Mouse (Mus musculus): ENCODE results near the gene Calcr. TPM values are rescaled to one million over a fixed set of nuclear protein-coding genes. Genes with fewer than 3 reads are reported as not detected.

Calcr gene
- polyA plus RNA-seq (2015; fragmentation: Nextera tagmentation; extraction: Ambion mirVana), result 0.02 TPM in 1 of 2 replicates, not detected in the other

DNA sequence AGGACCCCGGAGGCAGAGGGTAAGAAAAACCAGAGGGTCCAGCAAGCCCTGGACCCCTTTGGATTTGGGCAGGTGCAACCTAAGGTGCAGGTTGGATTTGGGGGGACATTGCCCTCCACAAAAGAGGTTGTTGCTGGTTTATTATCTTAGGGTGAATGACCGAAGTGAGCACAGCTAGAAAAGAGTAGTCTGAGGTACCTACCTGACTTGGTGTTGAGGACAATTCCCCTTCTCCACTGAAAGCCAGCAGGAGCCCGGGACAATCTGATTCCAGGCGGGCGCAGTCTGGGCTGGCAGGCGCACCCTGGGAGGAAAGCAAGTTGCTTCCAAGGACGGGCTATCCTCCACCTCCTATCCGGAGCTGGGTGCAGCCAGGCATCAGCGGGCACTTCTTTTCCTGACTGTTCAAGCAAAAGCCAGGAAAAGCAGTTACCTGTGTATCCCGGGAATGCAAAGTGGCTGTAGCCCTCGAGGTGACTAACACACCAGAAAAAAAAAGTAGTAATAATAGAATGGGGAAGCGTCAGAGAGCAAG is at the start of gene Calcr:
TSS of gene Calcr (minus strand) at position 485 of the 535 bp plus-strand sequence.
- Histone ChIP-seq H3K4me2 (replicated peaks; ENCODE audit: low read depth) (peak within 1 kb of the TSS; percentile 64), H3K36me3 (ENCODE audit: control insufficient read depth, insufficient read depth, low read length) (no peaks in the 10 kb centered on the region), H3K27me3 (ENCODE audit: control insufficient read depth, insufficient read depth, low read length) (peaks cover 7% of the 10 kb centered on the region; the same call in 1 of the 2 replicates), H3K27ac (replicated peaks) (no peak within 1 kb of the TSS), H3K9ac (ENCODE audit: low read length) (no peak within 1 kb of the TSS), H3K9me3 (ENCODE audit: control insufficient read depth, low read length) (no peaks in the 10 kb centered on the region), H3K4me3 (ENCODE audit: low read depth, low read length) (peak within 1 kb of the TSS; percentile 35), H3K4me1 (replicated peaks; ENCODE audit: control insufficient read depth, insufficient read depth) (no peaks in the 10 kb centered on the region)
- 2% methylated on average over 12 of the region's 12 CpGs for WGBS
- DNase-seq (ENCODE audit: low spot score), result no peak
- ATAC-seq (ENCODE audit: low FRiP score, low TSS enrichment), result no peak
- TF ChIP-seq CTCF (IDR thresholded peaks at IDR 0.05; ENCODE audit: low read depth) (no peak), EP300 (optimal IDR thresholded peaks at IDR 0.05) (no peak)

DNA sequence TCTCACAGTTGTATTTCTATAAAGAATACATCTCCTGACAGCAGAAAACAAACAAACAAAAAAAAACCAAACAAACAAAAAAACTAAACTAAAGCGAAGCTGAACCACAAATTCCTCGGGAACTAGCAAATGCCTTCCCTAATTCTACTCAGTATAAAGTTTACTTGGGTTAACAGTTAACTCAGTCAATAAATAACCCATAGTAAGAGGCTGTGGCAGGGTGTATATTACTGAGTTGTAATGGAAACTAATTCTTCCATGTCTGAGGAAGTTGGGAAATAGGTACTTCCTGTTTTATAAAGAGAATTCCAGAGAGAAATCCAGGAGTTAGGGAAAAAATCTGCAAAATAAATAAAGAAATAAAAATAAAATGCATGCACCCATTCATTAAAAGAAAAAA is 3.0 kb upstream of the Calcr start:
- H3K9me3 ChIP-seq (ENCODE audit: control insufficient read depth, low read length), result no peaks in the 10 kb centered on the region
- H3K4me1 ChIP-seq (replicated peaks; ENCODE audit: control insufficient read depth, insufficient read depth), result no peaks in the 10 kb centered on the region
- TF ChIP-seq CTCF (IDR thresholded peaks at IDR 0.05; ENCODE audit: low read depth) (no peak), EP300 (optimal IDR thresholded peaks at IDR 0.05) (no peak)
- peaks cover 7% of the 10 kb centered on the region; the same call in 1 of the 2 replicates for H3K27me3 ChIP-seq (ENCODE audit: control insufficient read depth, insufficient read depth, low read length)
- no peaks in the 10 kb centered on the region for H3K36me3 ChIP-seq (ENCODE audit: control insufficient read depth, insufficient read depth, low read length)
- no peak overlapping the region for H3K9ac ChIP-seq (ENCODE audit: low read length)
- no peak for ATAC-seq (ENCODE audit: low FRiP score, low TSS enrichment)
- WGBS, result 54% methylated on average over 2 of the region's 2 CpGs
- DNase-seq (ENCODE audit: low spot score), result no peak
- no peak overlapping the region for H3K4me3 ChIP-seq (ENCODE audit: low read depth, low read length)
- H3K4me2 ChIP-seq (replicated peaks; ENCODE audit: low read depth), result no peak overlapping the region
- no peak overlapping the region for H3K27ac ChIP-seq (replicated peaks)

DNA sequence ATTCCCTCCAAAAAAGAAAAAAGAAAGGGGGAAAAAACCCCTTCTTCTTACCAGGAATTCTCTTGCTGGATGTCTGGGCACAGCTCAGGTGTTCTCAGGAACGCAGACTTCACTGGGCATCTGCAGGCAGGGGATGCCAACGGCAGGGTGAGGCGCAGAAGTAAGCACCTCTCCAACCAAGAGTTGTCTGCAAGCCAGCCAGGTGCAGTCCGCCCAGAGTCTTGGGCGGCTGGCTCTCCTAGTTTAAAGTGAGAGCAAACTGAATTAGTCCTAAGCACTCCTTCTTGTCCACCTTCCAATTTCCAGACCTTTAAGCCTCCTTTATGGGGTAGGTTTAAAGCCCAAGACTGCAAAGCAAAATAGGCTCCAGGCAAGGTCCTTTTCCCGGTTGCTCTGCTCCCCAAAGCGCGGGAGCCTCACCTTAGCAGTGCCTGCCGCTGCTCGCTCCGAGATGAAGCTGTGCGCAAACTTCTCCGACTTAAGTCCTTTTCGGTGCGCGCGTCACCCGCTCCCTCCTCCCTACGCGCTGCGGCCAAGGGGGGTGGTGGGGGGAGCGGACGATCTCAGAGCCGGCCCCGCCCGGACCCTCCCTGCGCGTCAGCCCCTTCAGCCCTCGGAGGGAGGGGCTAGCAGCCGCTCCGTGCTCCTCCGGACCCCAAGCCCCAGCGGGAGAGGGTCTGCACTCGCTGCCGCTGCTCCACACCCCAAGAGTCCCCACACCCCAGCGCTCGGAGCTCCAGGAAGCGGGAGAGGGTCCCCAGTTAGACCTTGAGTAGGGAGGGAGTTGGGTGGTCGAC is 1.1 kb downstream of the Calcr start:
- no peaks in the 10 kb centered on the region for H3K9me3 ChIP-seq (ENCODE audit: control insufficient read depth, low read length)
- DNase-seq (ENCODE audit: low spot score), result no peak
- peak overlapping the region; percentile 64 for H3K4me2 ChIP-seq (replicated peaks; ENCODE audit: low read depth)
- WGBS, result under 1% methylated on average over 35 of the region's 39 CpGs
- peak overlapping the region; percentile 35 for H3K4me3 ChIP-seq (ENCODE audit: low read depth, low read length)
- ATAC-seq (ENCODE audit: low FRiP score, low TSS enrichment), result no peak; the same call in 1 of the 2 replicates
- H3K36me3 ChIP-seq (ENCODE audit: control insufficient read depth, insufficient read depth, low read length), result no peaks in the 10 kb centered on the region
- TF ChIP-seq EP300 (optimal IDR thresholded peaks at IDR 0.05), result no peak
- H3K9ac ChIP-seq (ENCODE audit: low read length), result no peak overlapping the region
- H3K27me3 ChIP-seq (ENCODE audit: control insufficient read depth, insufficient read depth, low read length), result peaks cover 7% of the 10 kb centered on the region; the same call in 1 of the 2 replicates
- no peak overlapping the region for H3K27ac ChIP-seq (replicated peaks)
- H3K4me1 ChIP-seq (replicated peaks; ENCODE audit: control insufficient read depth, insufficient read depth), result no peaks in the 10 kb centered on the region

DNA sequence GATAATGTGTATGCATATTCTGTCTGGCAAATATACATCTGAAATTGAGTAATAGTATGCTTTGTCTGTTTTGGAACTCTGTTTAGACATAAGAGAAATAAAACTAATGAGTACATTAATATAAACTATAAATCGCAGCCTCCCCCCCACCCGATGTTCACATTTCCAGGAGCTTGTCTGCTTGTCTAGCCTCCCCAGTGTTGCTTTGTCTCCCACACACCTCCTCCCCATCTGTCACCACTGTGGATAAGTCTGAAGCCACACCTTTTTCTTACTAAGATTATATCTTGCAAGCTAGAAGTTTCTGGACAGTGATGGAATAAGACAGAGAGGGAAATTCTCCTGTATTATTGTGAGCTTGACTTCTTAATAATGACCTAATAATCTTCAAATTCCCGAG is 12.9 kb downstream of the Calcr start:
- Histone ChIP-seq H3K9me3 (ENCODE audit: control insufficient read depth, low read length) (no peaks in the 10 kb centered on the region), H3K27ac (replicated peaks) (no peak overlapping the region), H3K9ac (ENCODE audit: low read length) (no peak overlapping the region), H3K36me3 (ENCODE audit: control insufficient read depth, insufficient read depth, low read length) (no peaks in the 10 kb centered on the region), H3K4me2 (replicated peaks; ENCODE audit: low read depth) (no peak overlapping the region), H3K27me3 (ENCODE audit: control insufficient read depth, insufficient read depth, low read length) (no peaks in the 10 kb centered on the region), H3K4me3 (ENCODE audit: low read depth, low read length) (no peak overlapping the region), H3K4me1 (replicated peaks; ENCODE audit: control insufficient read depth, insufficient read depth) (no peaks in the 10 kb centered on the region)
- no peak for DNase-seq (ENCODE audit: low spot score)
- WGBS, result 63% methylated on average over 3 of the region's 3 CpGs
- no peak for ATAC-seq (ENCODE audit: low FRiP score, low TSS enrichment)
- TF ChIP-seq CTCF (IDR thresholded peaks at IDR 0.05; ENCODE audit: low read depth) (no peak), EP300 (optimal IDR thresholded peaks at IDR 0.05) (no peak)

DNA sequence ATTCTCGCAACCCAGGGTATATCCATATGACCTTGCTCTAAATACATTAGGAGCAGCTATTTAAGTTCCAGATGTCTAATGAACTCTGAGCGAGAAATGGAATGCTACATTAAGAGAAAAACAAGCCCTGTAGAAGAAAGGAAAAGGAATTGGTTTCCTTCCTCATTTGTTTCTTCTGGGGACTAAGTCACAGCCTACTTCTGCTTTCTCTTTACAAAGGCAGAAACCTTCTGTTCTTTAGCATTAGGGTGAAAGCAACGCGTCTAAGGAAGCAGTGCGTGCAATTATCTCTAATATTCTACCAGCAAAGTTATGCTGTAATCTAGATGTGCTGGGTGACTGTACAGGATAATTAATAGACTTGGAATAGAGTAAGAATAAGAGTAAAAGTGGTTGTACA is 14.9 kb downstream of the Calcr start:
- TF ChIP-seq EP300 (optimal IDR thresholded peaks at IDR 0.05), result no peak
- TF ChIP-seq CTCF (IDR thresholded peaks at IDR 0.05; ENCODE audit: low read depth), result no peak
- H3K4me1 ChIP-seq (replicated peaks; ENCODE audit: control insufficient read depth, insufficient read depth), result no peaks in the 10 kb centered on the region
- ATAC-seq (ENCODE audit: low FRiP score, low TSS enrichment) (no peak), DNase-seq (ENCODE audit: low spot score) (no peak)
- H3K4me2 ChIP-seq (replicated peaks; ENCODE audit: low read depth), result no peak overlapping the region
- H3K27ac ChIP-seq (replicated peaks), result no peak overlapping the region
- no peaks in the 10 kb centered on the region for H3K27me3 ChIP-seq (ENCODE audit: control insufficient read depth, insufficient read depth, low read length)
- H3K4me3 ChIP-seq (ENCODE audit: low read depth, low read length), result no peak overlapping the region
- WGBS, result 82% methylated on average over 5 of the region's 5 CpGs
- no peaks in the 10 kb centered on the region for H3K9me3 ChIP-seq (ENCODE audit: control insufficient read depth, low read length)
- H3K36me3 ChIP-seq (ENCODE audit: control insufficient read depth, insufficient read depth, low read length), result no peaks in the 10 kb centered on the region
- no peak overlapping the region for H3K9ac ChIP-seq (ENCODE audit: low read length)

DNA sequence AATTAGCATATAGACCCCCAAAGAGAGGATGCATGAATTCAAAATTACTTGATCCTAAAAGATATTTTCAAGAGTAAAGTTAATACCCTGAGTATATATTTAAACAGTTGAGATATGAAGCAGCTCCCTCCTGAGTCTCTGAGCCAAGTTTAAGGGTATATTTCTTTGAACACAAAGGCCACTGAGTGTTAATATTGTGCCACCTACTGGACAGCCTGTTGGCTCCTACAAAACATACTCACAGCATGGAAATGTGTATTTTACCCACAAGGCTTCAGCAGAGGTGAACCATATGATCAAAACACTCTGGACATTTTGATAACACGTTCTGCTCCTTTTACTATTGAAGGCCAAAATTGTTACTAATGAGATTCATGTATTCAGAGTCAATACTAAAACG is 19.0 kb downstream of the Calcr start:
- TF ChIP-seq CTCF (IDR thresholded peaks at IDR 0.05; ENCODE audit: low read depth) (peak; percentile 68), EP300 (optimal IDR thresholded peaks at IDR 0.05) (no peak)
- Histone ChIP-seq H3K4me3 (ENCODE audit: low read depth, low read length) (no peak overlapping the region), H3K4me1 (replicated peaks; ENCODE audit: control insufficient read depth, insufficient read depth) (no peaks in the 10 kb centered on the region), H3K27ac (replicated peaks) (no peak overlapping the region), H3K4me2 (replicated peaks; ENCODE audit: low read depth) (no peak overlapping the region), H3K27me3 (ENCODE audit: control insufficient read depth, insufficient read depth, low read length) (no peaks in the 10 kb centered on the region), H3K36me3 (ENCODE audit: control insufficient read depth, insufficient read depth, low read length) (no peaks in the 10 kb centered on the region), H3K9ac (ENCODE audit: low read length) (no peak overlapping the region), H3K9me3 (ENCODE audit: control insufficient read depth, low read length) (no peaks in the 10 kb centered on the region)
- ATAC-seq (ENCODE audit: low FRiP score, low TSS enrichment) (no peak), DNase-seq (ENCODE audit: low spot score) (no peak)
- WGBS, result 31% methylated on average over 2 of the region's 2 CpGs
